Mouse (Mus musculus) c-Kit-positive CD71-positive TER-119-positive erythroid progenitor cells, embryonic 14.5 days (primary cell): ENCODE results near the gene Prmt8.

Experiments used
- DNase-seq: peaks from one replicate; pipeline ENCODE4 v3.0.0-alpha.2; 2013; ENCODE audit warnings: low spot score

Gene Prmt8

GRCm38 (mm10) chr6:127739921-127740320, 29.4 kb downstream of the Prmt8 start:
- no peak for DNase-seq

GRCm38 (mm10) chr6:127735130-127735981, 33.9 kb downstream of the Prmt8 start:
- DNase-seq: no peak

DNA sequence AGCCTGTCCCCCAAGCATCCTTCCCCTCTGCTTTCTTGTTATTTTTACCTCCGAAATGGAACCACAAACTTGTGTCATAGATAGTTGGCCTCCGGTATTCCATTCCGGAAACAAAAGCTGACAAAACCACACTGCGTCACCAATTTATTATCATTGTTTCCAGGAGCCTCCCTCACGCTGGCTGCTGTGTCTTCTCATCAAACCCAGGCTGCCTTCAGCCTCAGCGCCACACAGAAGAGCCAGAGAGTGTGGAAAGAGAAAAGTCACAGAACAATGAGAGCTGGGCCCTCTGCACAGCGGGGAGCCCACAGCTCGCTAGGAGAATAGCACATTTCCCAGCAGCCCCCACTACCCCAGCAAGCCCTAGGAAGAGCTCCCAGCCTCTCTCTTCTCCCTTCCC, 46.1 kb downstream of the Prmt8 start:
- no peak for DNase-seq

DNA sequence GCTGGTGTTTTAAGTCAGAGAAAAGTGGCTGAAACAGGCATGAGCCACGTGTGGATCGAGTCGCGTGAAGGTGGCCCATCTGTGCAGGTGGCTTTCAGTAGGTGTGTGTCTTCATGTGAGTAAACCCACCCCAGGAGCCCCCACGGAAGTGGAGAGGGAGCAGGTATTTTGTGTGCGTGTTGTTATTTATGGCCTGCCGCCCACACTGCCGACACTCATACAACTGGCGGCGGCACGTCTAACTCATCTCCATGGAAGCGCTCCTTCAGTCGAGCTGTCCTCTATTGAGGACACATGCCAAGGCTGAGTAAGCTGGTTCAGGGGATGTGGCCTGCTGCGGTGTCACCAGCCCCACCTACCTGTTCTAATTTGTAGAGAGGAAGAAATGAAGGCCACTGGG, 49.4 kb downstream of the Prmt8 start:
- DNase-seq: no peak

- DNase-seq: no peak
These were observed 51.8 kb downstream of the Prmt8 start for GRCm38 (mm10) chr6:127717239-127718137.

DNA sequence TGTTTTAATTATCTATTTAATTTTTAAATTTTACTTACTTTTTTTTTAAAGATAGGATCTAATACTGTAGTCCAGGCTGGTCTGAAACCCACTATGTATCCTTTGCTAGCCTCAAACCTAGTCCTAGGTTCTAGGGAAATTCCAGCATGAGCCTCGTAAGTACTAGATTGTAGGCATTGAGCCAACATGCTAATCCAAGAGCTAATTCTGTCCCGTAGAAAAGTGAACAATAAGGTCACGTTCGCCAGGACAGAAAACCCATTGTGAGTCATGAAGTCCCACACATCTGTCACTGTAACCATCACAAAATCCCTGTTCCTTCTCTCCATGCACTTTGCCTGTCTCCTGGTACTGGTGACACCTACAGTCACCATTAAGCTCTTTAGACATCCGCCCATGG, 53.8 kb downstream of the Prmt8 start:
- no peak for DNase-seq

GRCm38 (mm10) chr6:127714906-127715305, 54.4 kb downstream of the Prmt8 start:
- DNase-seq: no peak

GRCm38 (mm10) chr6:127708218-127708628, 61.0 kb downstream of the Prmt8 start:
- no peak for DNase-seq

GRCm38 (mm10) chr6:127701036-127701783, 68.1 kb downstream of the Prmt8 start:
- DNase-seq: no peak

DNA sequence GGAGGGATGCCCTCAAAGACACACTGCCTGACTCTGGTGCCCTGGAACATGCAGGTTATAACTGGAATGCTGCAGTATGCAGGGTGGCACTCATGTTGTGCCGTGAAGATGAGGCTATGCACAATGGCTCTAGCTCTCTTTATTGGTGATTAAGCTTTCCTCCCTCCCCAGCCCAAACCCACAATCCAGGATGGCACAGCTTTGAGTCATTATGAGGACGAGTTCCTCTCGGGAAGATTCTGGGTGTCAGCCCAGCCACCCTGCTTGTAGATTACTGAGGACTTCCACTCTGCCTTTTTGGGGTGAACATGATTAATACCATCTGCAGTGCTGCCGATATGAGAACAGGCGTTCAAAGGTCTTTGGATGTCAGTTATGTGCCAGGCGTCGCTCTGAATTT, 75.6 kb downstream of the Prmt8 start:
- no peak for DNase-seq

- no peak for DNase-seq
These were observed 77.0 kb downstream of the Prmt8 start for GRCm38 (mm10) chr6:127692298-127692697.

DNA sequence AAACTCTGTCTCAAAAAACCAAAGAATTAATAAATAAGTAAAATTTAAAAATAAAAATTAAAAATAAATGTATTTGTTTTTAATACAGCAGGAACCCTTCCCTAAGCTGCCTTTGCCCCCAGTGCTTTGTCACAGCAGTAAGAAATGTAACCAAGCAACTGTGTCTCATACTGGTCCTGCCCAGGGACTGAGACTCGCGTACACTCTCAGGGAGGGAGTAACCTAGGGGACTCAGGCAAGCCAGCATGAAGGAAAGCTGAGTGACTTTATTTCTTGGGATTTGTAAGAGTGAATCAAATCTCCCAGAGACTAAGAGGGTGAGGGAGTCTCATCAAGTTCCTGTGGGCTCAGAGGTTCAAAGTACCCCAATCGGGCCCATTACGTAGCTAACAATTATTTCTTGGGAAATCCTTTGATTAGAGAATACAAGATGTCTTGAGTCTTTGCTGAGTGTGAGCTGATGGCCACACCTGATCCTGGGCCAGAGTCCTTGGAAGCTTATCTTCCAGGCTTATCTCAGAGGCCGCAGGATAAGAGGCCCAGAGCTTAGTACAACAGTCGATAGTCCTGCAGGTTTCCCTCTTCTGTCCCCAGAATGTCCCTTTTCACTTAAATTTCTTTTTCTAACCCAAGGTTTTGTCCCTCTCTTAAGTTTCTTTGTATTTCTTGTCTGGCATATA, 82.0 kb downstream of the Prmt8 start:
- no peak for DNase-seq

- no peak for DNase-seq
These were observed 84.3 kb downstream of the Prmt8 start for GRCm38 (mm10) chr6:127684981-127685380.

GRCm38 (mm10) chr6:127683561-127683960, 85.7 kb downstream of the Prmt8 start:
- no peak for DNase-seq

GRCm38 (mm10) chr6:127680784-127681183, 88.5 kb downstream of the Prmt8 start:
- DNase-seq: no peak

GRCm38 (mm10) chr6:127678998-127679397, 90.3 kb downstream of the Prmt8 start:
- no peak for DNase-seq

GRCm38 (mm10) chr6:127678320-127678719, 91.0 kb downstream of the Prmt8 start:
- no peak for DNase-seq

DNA sequence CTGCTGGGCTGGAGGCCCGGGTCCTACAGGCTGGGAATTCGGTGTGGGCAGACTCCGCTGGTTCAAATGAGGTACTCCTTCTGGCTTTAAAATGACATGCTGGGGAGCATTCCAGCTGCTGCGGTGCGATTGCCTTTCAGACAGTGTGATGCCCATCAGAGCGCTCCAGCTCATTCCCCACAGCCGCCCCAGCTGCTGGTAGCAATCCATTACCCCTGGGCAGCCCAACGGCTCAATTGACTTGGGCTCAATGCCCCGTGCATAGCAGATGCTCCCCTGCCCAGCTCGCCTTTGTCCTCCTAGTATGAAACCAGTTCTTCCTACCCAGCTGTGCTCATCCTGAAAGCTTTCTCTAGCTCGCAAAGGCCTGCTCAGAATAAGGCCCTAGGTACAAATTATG, 92.4 kb downstream of the Prmt8 start:
- DNase-seq: no peak

DNA sequence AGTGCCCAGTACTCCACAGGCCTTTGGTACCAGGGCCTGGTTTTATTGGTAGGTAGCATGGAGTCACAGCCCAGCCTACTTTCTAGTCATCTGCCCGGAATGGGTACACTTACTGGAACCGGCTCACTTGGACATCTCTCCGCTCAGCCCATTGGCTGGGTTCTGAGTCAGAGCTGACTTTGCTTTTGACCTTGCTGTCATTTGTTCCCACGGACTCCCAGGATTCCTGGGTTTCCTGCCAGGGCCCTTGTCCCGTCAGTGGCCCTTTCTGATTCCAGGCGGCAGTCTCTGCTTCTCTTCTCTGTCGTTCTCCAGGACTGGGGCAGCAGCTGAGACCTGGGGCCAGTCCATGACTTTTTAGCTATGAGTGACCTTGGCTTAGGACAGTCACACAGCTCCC, 97.2 kb downstream of the Prmt8 start:
- DNase-seq: no peak

DNA sequence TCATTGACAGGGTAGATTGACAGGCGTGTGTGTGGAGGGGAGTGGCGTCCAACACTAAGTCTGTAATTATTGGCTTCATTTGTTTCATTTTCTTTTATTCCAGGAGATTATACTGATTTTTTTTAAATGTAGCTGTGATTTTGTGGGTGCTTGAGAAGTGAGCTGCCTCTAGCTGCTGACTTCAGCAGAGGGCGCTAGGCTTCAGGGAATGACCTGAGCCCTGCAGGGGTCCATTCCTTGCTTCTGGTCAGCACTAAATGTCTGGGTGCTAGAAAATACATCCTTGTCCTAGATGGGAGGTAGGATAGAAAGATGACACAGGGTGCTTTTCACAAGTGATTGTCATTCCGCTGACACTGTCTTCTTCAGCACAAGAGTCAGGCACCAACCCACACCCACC, 99.2 kb downstream of the Prmt8 start:
- DNase-seq: no peak

DNA sequence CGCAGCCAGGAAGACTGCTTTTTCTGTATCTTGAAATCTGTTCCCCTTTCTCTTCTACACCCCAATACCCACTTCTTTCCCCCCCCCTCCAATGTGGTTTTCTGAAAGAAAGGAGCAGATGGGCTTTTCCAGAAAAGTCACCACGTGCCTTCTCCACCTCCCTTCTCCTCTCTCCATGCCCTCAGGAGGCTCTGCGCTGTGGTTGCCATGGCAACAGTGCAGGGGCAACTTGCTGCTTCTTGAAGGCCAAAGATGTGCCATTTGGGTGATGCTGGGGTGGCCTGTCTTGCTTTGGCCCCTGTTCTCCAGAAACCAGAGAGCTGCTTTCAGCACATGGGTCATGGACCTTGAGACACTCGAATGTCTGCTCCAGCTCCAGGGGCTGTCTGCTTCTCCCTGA, 100.0 kb downstream of the Prmt8 start:
- DNase-seq: no peak

DNA sequence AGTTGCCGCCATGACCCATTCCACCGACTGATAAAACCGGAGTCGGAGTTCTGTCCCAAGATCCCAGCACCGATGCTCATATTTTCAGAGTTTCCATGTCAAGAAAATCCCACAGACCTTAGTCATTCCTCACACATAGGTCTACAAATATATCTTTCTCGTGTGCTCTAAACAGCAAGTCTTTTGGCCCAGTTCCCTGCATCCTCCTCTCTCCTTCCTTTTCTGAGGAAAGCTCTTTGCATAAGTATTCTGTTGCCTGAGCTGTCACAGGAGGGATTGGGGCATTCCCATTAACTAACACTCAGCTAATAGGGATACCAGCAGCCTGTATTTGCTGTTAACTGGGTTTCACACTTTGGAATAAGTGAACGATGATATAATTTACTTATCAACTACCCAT, 106.0 kb downstream of the Prmt8 start:
- DNase-seq: no peak
